Comparison of ENCODE assay signal across 8 mouse cellular contexts in the genomic region with DNA sequence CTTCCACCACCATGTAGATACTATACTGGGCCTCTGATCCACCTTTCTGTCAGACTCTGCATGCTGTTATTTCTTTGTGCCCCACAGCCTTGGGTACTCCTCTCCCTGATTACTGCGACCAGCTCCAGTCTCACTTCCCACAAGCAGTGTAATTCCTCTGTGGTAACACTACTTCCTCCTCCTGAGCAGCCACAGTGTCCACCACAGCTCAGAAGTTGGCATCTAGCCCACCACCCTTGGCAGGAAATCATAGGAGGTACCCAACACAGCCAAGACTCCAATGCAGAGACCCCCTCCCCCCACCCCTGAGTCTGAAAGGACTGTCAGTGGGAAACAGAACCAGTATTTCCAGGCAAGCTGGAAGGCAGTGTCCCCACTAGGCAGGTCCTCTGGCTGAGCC. TPM values are rescaled to one million over a fixed set of nuclear protein-coding genes. Genes with fewer than 3 reads are reported as not detected.
DNase-seq lines count a peak whose midpoint lies in the region; ATAC-seq lines count a peak whose summit lies in the region.

No protein-coding gene starts in this region.

- H3K27ac ChIP-seq in kidney, embryonic 14.5 days (ENCODE audit: low read depth, low read length) = no peak overlapping the region
- peak overlapping the region; percentile 55 for H3K27ac ChIP-seq in heart, embryonic 15.5 days

- no peak for ATAC-seq in kidney, embryonic 14.5 days (ENCODE audit: low FRiP score, low TSS enrichment)
- ATAC-seq in heart, embryonic 15.5 days (replicated peaks; ENCODE audit: insufficient number of reproducible peaks, insufficient read depth, low FRiP score, low read depth) = peak; percentile 70; the same call in 1 of the 2 replicates

- no peak overlapping the region for H3K4me2 ChIP-seq in kidney, embryonic 14.5 days (replicated peaks; ENCODE audit: low read depth, low read length)
- no peak overlapping the region for H3K4me2 ChIP-seq in heart, embryonic 15.5 days

- intact Hi-C loops in left cerebral cortex, postnatal 36 days (cut with DNase I) = no loop called here

- WGBS in kidney, embryonic 14.5 days = 81% methylated on average over 1 of the region's 1 CpGs
- 27% methylated on average over 1 of the region's 1 CpGs for WGBS in heart, embryonic 15.5 days

- H3K9me3 ChIP-seq in kidney, embryonic 14.5 days (ENCODE audit: control insufficient read depth, low read length) = no peaks in the 10 kb centered on the region
- H3K9me3 ChIP-seq in heart, embryonic 15.5 days (replicated peaks) = no peaks in the 10 kb centered on the region

- peaks cover 16% of the 10 kb centered on the region for H3K4me1 ChIP-seq in kidney, embryonic 14.5 days (ENCODE audit: control insufficient read depth, insufficient read depth, low read length)
- H3K4me1 ChIP-seq in heart, embryonic 15.5 days (replicated peaks) = peaks cover 20% of the 10 kb centered on the region

- H3K4me3 ChIP-seq in kidney, embryonic 14.5 days (ENCODE audit: low read length) = no peak overlapping the region
- no peak overlapping the region for H3K4me3 ChIP-seq in heart, embryonic 15.5 days

- DNase-seq in adrenal gland, postnatal 10 days = peak; percentile 45
- DNase-seq in adrenal gland, adult 2 months = no peak
- DNase-seq in kidney, postnatal 36 days = peak; percentile 9 to 47
- DNase-seq in left cerebral cortex, postnatal 36 days (ENCODE audit: low spot score in 2 of 2) = peak; percentile 42 to 59
- DNase-seq in right cerebral cortex, adult 2 months (ENCODE audit: low spot score in 2 of 2) = peak; percentile 57 to 67
- no peak for DNase-seq in adipocyte (ENCODE audit: low spot score)

- H3K36me3 ChIP-seq in kidney, embryonic 14.5 days (ENCODE audit: control insufficient read depth, insufficient read depth, low read length) = no peaks in the 10 kb centered on the region
- H3K36me3 ChIP-seq in heart, embryonic 15.5 days = no peaks in the 10 kb centered on the region

- no peak overlapping the region for H3K9ac ChIP-seq in kidney, embryonic 14.5 days (ENCODE audit: low read depth, low read length)
- no peak overlapping the region for H3K9ac ChIP-seq in heart, embryonic 15.5 days

- H3K27me3 ChIP-seq in kidney, embryonic 14.5 days (ENCODE audit: control insufficient read depth, insufficient read depth, low read length) = no peaks in the 10 kb centered on the region
- no peaks in the 10 kb centered on the region for H3K27me3 ChIP-seq in heart, embryonic 15.5 days

RNA-seq across cellular contexts. Expression of a gene that starts 47.4 kb away (rescaled TPM):
- total RNA-seq in adrenal gland, postnatal 10 days (2021) = 1 to 10 TPM; 4.1 to 8.3 TPM
- 1 to 10 TPM; 2.5 to 3.2 TPM for total RNA-seq in adrenal gland, adult 2 months (2021)
- polyA plus RNA-seq in adrenal gland, adult 2 months (2012; rRNA removed) = 4.2 and 4.5 TPM in 2 replicates
- polyA plus RNA-seq in kidney, embryonic 14.5 days (2014; fragmentation: Nextera tagmentation; extraction: Ambion mirVana) = 1.7 and 2.1 TPM in 2 replicates
- polyA plus RNA-seq in heart, embryonic 15.5 days (2015; fragmentation: Nextera tagmentation; extraction: Ambion mirVana) = 1.4 and 2.0 TPM in 2 replicates
- 100 to 1,000 TPM; 116 to 137 TPM for total RNA-seq in left cerebral cortex, postnatal 36 days (2021)

Comparison
In these comparisons a context has a peak if more than half of its experiments do, and no peak if none do; other contexts are left out.
1. DNase-seq: peak in adrenal gland, postnatal 10 days (single experiment), kidney, postnatal 36 days (2 of 2), left cerebral cortex, postnatal 36 days (2 of 2) and right cerebral cortex, adult 2 months (2 of 2); none in adrenal gland, adult 2 months (single experiment) and adipocyte (single experiment).
2. RNA of a gene that starts 47.4 kb away (total RNA-seq): 116 to 137 TPM in left cerebral cortex, postnatal 36 days; 4.1 to 8.3 TPM in adrenal gland, postnatal 10 days and 2.5 to 3.2 TPM in adrenal gland, adult 2 months; every median in the first group is over 10 times any median in the second.